Mouse (Mus musculus) limb, embryonic 14.5 days (tissue): ENCODE measurements at regions not wholly inside any gene's neighbourhood (a gene's known extent, or its start where the extent isn't known, plus 50 kb on each side); places are given as distances from the start of the nearest gene placed in this dataset.

Experiments
- ATAC-seq: fragments of 200-750 bp; cut with Nextera tagmentation; 2 replicates; pipeline ENCODE4 v1.8.0; 2017; ENCODE audit warnings: low read depth, moderate number of reproducible peaks, moderate TSS enrichment; ENCODE audit not compliant: low FRiP score
- DNase-seq: peaks from one replicate; pipeline ENCODE4 v3.0.0-alpha.2; 2015; ENCODE audit warnings: low spot score
- H3K27ac ChIP-seq: fragments of 300-500 bp; sonication (generic); replicated peaks from 2 replicates; pipeline ENCODE4 v1.5.1; 2014; ENCODE audit warnings: low read depth, mild to moderate bottlenecking, low read length, moderate library complexity, mixed read lengths
- H3K27me3 ChIP-seq: fragments of 300-500 bp; sonication (generic); 2 replicates; pipeline ENCODE4 v1.6.1; 2014; ENCODE audit warnings: low read length, mixed read lengths; ENCODE audit not compliant: control insufficient read depth, insufficient read depth
- H3K36me3 ChIP-seq: fragments of 300-500 bp; sonication (generic); 2 replicates; pipeline ENCODE4 v1.6.1; 2014; ENCODE audit warnings: mild to moderate bottlenecking, low read length, moderate library complexity, mixed read lengths; ENCODE audit not compliant: control insufficient read depth, insufficient read depth
- H3K4me1 ChIP-seq: fragments of 300-500 bp; sonication (generic); 2 replicates; pipeline ENCODE4 v1.6.1; 2014; ENCODE audit warnings: antibody characterized with exemption, low read length, mixed read lengths; ENCODE audit not compliant: control insufficient read depth, insufficient read depth
- H3K4me2 ChIP-seq: fragments of 300-500 bp; sonication (generic); replicated peaks from 2 replicates; pipeline ENCODE4 v1.6.1; 2014; ENCODE audit warnings: low read depth, mild to moderate bottlenecking, low read length, moderate library complexity; ENCODE audit not compliant: severe bottlenecking
- H3K4me3 ChIP-seq: fragments of 300-500 bp; sonication (generic); replicated peaks from 2 replicates; pipeline ENCODE4 v1.5.1; 2014; ENCODE audit warnings: low read length
- H3K9ac ChIP-seq: fragments of 300-500 bp; sonication (generic); 2 replicates; pipeline ENCODE4 v1.6.1; 2014; ENCODE audit warnings: mild to moderate bottlenecking, low read depth, low read length, moderate library complexity; ENCODE audit not compliant: severe bottlenecking
- H3K9me3 ChIP-seq: fragments of 300-500 bp; sonication (generic); 2 replicates; pipeline ENCODE4 v1.6.1; 2016; ENCODE audit warnings: low read length; ENCODE audit not compliant: control insufficient read depth
- POLR2A ChIP-seq: fragments of 200-500 bp; IDR thresholded peaks from 2 replicates; pipeline ENCODE4 v1.8.0; 2012; ENCODE audit warnings: inconsistent platforms, mild to moderate bottlenecking, moderate library complexity, borderline replicate concordance; ENCODE audit not compliant: insufficient read depth, insufficient read length; ENCODE audit errors: extremely low read depth
- WGBS: fragments of 180-500 bp; shearing (Covaris S2); extraction: QIAGEN DNeasy Blood & Tissue Kit; methylation state at CpG from one replicate; pipeline ENCODE4 v1.1.7; 2014; 5-methylcytosine and 5-hydroxymethylcytosine counted together

GRCm38 (mm10) chr13:46140006-46140405 lies 133.5 kb upstream of the Stmnd1 start:
- no peak for TF ChIP-seq POLR2A
- Histone ChIP-seq H3K27me3 (no peaks in the 10 kb centered on the region), H3K4me1 (no peaks in the 10 kb centered on the region), H3K27ac (no peak overlapping the region), H3K9me3 (no peaks in the 10 kb centered on the region), H3K9ac (no peak overlapping the region), H3K4me3 (no peak overlapping the region), H3K4me2 (no peak overlapping the region), H3K36me3 (no peaks in the 10 kb centered on the region)
- no peak for ATAC-seq
- no peak for DNase-seq
- 88% methylated on average over 3 of the region's 3 CpGs for WGBS

GRCm38 (mm10) chr13:46139251-46139650 lies 134.3 kb upstream of the Stmnd1 start:
- no peaks in the 10 kb centered on the region for H3K9me3 ChIP-seq
- no peak overlapping the region for H3K9ac ChIP-seq
- no peaks in the 10 kb centered on the region for H3K36me3 ChIP-seq
- H3K4me1 ChIP-seq = no peaks in the 10 kb centered on the region
- no peak overlapping the region for H3K4me2 ChIP-seq
- H3K27me3 ChIP-seq = no peaks in the 10 kb centered on the region
- no peak overlapping the region for H3K4me3 ChIP-seq
- ATAC-seq = no peak
- no peak overlapping the region for H3K27ac ChIP-seq
- WGBS = 77% methylated on average over 5 of the region's 5 CpGs
- no peak for TF ChIP-seq POLR2A
- no peak for DNase-seq

GRCm38 (mm10) chr13:46135411-46135810 lies 138.1 kb upstream of the Stmnd1 start:
- ATAC-seq (no peak), DNase-seq (no peak)
- Histone ChIP-seq H3K9ac (no peak overlapping the region), H3K4me3 (no peak overlapping the region), H3K4me2 (no peak overlapping the region), H3K36me3 (no peaks in the 10 kb centered on the region), H3K4me1 (no peaks in the 10 kb centered on the region), H3K9me3 (no peaks in the 10 kb centered on the region), H3K27me3 (no peaks in the 10 kb centered on the region), H3K27ac (no peak overlapping the region)
- TF ChIP-seq POLR2A = no peak
- WGBS = 88% methylated on average over 8 of the region's 8 CpGs

GRCm38 (mm10) chr13:46129236-46129855 lies 144.2 kb upstream of the Stmnd1 start:
- no peak overlapping the region for H3K4me2 ChIP-seq
- 89% methylated on average over 9 of the region's 9 CpGs for WGBS

GRCm38 (mm10) chr13:46123446-46123845 lies 150.1 kb upstream of the Stmnd1 start:
- no peaks in the 10 kb centered on the region for H3K9me3 ChIP-seq
- peak; percentile 32 for DNase-seq
- no peak overlapping the region for H3K4me2 ChIP-seq
- H3K27ac ChIP-seq = no peak overlapping the region
- H3K9ac ChIP-seq = no peak overlapping the region
- no peak overlapping the region for H3K4me3 ChIP-seq
- no peaks in the 10 kb centered on the region for H3K4me1 ChIP-seq
- WGBS = 47% methylated on average over 3 of the region's 3 CpGs
- no peak for TF ChIP-seq POLR2A
- no peaks in the 10 kb centered on the region for H3K27me3 ChIP-seq
- no peak for ATAC-seq
- no peaks in the 10 kb centered on the region for H3K36me3 ChIP-seq

More at GRCm38 (mm10) chr13:46129236-46129855, 144.2 kb upstream of the Stmnd1 start:
- DNase-seq = no peak
- no peak for ATAC-seq
- Histone ChIP-seq H3K9me3 (no peaks in the 10 kb centered on the region), H3K36me3 (no peaks in the 10 kb centered on the region), H3K9ac (no peak overlapping the region), H3K4me1 (no peaks in the 10 kb centered on the region), H3K27ac (no peak overlapping the region), H3K4me3 (no peak overlapping the region), H3K27me3 (no peaks in the 10 kb centered on the region)
- TF ChIP-seq POLR2A = no peak
